Mouse (Mus musculus) G1E-ER4 (cell line): Measurements from ENCODE around the gene Agap1. TPM values are rescaled to one million over a fixed set of nuclear protein-coding genes. Genes with fewer than 3 reads are reported as not detected.

Experiments used
- GATA1 ChIP-seq: IDR thresholded peaks from one replicate; pipeline ENCODE4 v1.8.0; 2012; ENCODE audit warnings: low read length, inconsistent platforms
- polyA plus RNA-seq: library from polyadenylated mRNA; stranded (reverse); fragments of >175 nt; gene quantifications from 2 replicates; pipeline ENCODE4 v1.2.3, GENCODE M21; 2012

The Agap1 gene
- polyA plus RNA-seq, 1 experiment: not detected

DNA sequence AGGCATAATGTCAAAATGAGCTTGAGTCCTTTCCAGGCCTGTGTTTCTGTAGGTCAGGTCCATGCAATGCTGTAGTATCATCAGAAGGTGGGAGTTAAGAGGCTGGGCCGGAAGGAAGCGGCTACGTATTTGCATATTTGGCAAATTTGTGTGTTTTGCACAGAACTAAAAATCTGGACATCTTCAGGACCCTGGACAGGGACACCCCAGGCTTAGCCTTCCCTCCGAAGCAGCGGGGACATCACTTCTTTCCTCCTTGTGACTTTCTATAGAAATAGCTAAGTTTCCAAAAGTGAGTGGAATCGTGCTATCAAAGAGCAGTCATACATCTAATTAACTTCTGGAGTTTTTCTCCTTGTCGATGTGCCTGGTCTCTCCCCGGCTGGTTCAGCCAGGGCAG lies 327.3 kb downstream of the Agap1 start:
- no peak for TF ChIP-seq GATA1

DNA sequence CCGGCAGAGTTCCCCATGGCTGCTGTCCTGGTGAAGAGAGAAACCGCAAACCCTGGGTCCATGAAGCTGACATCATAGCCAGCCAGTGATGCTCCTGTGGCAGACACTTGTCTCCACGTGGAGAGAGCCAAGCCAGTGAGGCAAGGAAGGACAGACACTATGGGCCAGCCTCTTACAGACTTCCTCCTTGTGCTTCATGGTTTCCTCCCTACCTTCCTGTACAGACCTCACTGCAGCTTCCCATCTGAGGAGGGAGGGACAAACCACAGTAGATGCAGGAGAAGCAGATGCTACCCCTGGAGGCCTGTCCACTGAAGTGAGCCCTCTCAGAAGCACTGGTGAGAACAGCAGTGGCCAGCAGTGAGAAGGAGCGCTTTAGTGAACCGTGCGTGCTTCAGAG lies 332.2 kb downstream of the Agap1 start:
- TF ChIP-seq GATA1: no peak

DNA sequence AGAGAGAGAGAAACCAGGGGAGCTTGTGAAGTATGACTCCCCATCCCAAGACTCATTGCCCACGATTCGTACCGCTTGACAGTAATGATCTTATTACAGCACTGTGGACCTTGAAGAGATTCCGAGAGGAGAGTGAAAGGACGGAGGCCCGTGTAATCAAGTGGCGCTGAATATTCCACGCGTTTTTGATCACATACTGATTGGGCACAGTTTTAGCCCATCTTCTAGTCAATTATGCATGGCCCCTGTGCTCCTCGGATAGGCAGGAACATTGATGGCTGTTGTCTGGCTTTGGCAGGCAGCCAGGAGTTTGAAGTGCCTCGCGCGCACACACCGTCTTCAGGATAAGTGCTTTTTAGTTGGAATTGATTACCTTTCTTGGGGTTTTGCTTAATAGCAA lies 344.1 kb downstream of the Agap1 start:
- TF ChIP-seq GATA1: no peak

DNA sequence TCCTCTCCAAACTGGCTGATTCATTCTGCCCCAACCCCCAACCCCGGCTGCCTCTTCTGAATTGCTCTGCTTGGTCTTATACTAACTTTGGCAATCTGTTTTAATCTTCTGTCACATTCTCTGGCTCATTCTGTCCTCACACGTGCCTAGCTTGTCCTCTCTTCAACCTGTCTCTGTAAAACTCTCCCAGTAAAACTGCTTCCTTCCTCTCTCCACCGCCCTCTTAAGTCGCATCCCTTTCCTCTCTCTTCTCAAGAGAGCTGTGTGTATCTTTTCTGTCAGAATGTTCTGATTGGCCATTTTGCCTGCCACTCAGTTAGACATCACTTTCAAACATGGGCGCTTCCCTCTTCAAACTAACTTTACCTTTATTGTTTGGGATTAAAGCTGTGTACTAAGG lies 346.9 kb downstream of the Agap1 start:
- no peak for TF ChIP-seq GATA1

DNA sequence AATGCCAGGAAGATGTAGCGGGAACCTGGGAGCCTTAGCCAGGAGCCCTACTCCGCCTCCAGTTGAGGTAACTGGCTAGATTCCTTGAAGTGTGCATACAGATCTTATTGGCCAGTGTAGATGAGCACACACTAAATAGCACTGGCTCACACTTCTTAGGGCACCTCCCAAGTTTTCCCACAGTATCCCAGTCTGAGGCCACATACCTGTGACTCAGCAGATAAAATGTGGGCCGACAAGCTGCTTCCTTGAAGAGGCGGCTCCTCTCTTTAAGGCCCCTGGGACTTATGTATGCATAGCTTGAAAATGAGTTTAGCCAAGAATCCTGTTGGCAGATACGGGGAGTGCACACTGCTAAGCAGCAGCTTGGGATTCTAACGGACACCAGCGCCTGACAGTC lies 350.4 kb downstream of the Agap1 start:
- no peak for TF ChIP-seq GATA1

DNA sequence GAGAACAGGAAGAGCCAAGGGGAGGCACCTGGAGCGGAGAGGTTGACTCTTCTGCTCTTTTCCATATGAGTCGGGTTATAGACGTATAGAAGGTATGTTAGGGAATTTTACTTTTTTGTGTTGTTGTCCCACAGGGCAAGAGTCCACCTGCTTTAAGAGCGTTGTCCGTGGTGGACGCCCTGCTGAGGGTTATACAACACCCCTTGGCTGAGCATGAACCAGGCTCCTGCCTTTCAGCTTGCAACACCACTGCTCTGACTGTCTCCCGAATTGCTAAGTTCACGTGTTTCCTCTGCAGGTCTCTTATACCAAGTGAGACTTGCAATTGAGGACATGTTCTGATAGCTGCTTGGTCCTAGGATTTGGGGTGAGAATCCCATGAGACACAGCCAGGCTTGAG lies 358.2 kb downstream of the Agap1 start:
- no peak for TF ChIP-seq GATA1

DNA sequence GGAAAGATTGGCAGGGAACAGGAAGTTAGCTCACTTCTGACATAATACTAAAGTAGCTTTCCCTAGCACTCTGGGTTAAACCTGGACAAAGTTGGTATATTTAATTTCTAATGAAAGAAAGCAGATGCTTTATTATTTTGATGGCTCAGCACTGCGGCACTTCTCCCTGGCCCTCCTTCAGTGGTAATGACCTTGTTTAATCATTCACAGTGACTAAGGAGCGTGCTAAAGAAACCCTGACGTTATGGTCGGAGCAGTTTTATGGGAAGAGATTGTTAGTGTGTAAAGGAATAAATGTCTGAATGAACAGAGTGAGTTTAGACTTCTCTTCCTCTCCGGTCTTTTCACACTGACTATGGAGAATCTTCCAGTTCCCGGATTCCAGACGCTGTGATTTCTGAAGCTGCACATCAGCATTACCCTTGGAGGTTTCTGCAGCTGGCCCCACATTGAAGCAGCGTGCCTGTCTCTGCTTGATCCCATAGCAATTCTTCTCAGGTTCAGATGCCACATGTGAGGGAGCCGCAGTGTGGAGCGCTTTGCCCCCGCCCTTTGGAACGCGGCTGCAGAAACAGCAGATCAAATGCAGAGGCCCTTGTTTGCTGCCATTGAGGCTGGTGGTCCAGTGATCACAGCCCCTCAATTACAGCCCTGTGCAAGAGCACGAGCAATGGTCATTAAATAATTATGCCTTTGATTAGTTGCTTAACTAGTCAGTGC lies 362.0 kb downstream of the Agap1 start:
- TF ChIP-seq GATA1: no peak

DNA sequence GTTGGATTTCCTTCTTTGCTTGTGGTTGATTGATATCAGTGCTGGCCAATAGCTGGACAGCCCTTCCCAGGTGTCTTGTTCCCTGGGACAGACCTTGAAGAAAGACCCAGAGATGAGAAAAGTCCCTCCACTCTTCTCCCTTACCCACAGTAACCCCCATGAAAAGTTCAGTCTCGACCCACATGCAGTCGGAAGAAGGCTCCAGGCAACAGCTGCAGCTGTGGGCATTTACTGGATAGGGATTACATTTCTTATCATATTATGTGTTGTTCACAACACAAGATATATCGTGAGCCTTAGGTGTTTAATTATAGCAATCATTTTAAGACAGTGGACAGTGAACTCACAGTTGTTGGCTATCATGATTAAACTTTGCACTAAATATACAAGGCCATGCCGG lies 367.2 kb downstream of the Agap1 start:
- no peak for TF ChIP-seq GATA1

DNA sequence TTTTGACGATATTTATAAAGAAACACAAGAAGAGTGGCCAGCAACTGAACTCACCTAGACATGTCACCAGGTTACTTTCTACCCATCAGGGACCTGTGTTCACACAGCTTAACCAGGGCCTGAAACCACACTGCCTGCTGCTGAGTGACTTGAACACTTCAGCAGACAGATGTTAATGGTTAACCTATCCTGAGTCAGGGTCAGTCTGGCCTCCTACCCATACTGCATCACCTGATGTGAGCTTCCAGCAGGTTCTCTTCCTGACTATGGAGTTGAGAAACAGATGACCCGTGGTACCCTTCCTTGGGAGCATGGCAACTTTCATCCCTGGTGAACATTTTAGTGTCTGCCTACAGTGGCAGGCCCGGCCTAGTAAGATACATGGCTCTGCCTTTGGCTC lies 367.8 kb downstream of the Agap1 start:
- TF ChIP-seq GATA1: no peak

DNA sequence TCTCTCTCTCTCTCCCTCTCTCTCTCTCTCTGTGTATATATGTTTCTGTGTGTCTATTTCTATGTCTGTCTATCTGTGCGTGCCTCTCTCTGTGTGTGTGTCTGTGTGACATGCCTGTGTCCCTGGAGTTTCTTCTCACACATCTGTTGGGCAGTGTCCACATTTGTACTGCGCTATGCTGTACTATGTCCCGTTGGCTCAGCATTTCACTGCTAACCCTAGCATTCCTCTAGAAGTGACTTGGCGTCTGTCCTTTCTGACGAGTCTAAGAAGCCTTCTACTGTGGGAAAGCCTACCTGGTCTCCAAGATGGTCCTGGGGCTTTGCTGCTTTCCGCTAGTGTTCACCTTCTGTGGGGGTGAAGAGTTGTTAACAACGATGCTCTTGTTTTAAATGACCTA lies 368.4 kb downstream of the Agap1 start:
- TF ChIP-seq GATA1: no peak

DNA sequence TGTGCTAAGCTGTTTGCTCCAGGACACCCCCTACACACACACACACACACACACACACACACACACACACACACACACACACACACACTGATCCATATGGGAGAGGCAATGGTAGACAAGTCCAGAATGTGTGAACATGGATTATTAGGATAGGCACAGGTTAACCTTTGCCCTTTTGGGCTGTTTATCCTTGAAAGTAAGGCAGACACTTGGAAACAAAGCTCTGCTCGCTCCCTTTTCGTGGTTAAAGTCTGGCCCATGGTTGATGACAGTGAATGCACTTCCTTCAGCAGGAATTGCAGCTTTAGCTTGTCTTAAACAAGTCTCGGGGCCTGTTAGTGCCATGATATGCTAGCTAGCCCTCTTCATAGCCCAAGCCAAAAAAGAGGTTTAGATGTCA lies 372.4 kb downstream of the Agap1 start:
- no peak for TF ChIP-seq GATA1

DNA sequence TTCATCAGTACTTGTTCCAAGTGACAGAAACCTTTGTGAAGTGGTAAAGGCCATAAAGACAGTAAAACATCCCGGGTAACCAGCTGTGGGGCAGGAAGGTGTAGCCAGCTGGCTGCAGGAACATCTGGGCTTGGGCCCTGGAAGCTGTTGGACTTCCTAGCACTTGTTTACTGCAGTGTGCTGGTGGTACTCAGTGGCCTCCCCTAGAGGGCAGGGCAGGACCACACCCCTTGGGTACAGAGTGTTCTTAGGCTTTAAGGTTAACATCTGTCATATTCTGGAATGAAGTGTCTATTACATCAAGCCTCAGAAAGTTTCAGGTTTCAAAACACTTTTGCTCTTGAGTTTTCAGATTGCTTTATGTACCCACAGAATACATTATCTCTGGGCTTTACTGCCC lies 376.5 kb downstream of the Agap1 start:
- no peak for TF ChIP-seq GATA1

DNA sequence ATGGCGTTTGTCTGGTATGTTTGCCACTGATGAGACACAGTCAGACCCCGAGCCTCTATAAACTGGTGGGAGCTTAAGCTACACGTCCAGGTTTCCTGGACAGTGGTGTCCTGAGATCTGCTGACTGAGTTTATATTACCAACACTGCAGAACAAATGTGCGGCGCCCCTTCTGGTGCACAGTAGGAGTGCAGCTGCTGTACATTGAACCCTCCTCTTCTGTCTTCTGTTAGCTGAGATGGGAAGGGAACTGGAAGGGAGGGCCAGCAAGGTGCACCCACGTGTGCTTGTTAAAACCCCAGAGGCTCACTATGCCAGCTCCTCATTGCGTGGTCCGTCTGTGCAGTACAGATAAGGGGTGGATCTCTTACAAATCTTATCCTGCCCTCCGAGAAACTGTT lies 389.5 kb downstream of the Agap1 start:
- TF ChIP-seq GATA1: no peak

DNA sequence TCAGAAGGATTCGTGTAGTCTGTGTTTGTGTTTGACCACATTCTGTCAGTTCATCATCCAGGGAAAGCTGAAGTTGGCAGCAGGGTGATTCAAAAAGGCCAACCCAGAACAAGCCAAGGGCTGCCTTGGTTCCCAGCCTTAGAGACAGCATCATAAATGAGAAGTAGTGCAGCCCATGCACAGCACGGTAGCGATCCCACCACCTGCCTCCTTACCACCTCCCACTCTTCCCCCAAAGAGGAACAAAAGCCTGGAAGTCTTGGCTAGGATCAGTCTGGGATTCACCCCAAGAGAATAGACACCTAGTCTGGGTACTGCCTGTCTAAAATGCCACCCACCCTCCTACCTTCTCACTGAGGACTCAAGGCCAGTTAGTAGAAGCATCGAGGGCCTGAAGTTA lies 390.9 kb downstream of the Agap1 start:
- TF ChIP-seq GATA1: no peak

DNA sequence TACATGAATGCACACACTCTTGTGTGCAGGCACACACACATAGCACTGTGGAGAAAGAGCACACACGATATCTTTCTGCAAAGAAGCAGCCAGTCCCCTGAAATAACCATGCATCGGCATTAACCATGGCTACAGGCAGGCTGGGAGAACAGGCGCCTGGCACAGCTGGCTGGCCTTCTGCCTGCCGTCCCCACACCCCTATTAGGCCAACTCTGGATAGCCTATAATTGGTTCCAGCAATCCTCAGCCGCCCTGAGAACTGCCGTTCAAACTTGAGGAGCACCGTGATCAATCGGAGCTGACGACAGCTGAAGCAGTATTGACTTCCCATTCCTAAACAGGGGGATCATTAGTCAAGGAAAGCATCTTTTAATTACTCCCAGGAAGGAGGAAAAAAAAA lies 391.5 kb downstream of the Agap1 start:
- TF ChIP-seq GATA1: no peak

DNA sequence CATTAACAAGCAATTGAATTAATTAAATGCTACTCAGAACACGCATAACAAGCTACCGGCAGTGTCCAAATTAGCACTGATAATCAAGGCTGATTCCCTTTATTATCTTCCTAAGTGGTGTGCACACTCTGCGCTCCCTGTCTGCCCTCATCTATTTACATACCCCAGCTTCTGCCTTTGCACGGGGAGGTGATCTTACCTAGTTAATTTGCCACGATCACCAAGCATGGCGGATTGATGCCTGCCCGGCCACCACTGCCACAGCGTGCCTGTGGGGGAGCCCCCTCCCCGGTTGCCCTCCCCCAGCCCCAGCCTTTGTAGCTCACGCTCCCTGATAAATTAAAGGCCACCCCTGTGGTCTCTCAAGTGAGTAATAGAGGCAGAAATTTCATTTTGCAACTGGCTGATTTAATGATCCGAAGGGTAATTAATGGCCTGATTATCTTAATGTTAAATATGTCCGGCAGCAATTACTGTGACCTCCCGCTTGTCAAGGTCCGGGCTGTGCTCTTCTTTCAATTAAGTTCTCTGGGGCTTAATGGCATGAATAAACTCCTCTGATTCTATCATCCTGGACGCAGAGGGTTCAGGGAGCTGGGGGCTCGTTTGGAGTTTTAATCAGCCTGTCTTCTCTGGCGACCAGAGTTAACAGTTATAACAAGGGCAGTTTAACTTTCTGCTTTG lies 393.9 kb downstream of the Agap1 start:
- no peak for TF ChIP-seq GATA1

DNA sequence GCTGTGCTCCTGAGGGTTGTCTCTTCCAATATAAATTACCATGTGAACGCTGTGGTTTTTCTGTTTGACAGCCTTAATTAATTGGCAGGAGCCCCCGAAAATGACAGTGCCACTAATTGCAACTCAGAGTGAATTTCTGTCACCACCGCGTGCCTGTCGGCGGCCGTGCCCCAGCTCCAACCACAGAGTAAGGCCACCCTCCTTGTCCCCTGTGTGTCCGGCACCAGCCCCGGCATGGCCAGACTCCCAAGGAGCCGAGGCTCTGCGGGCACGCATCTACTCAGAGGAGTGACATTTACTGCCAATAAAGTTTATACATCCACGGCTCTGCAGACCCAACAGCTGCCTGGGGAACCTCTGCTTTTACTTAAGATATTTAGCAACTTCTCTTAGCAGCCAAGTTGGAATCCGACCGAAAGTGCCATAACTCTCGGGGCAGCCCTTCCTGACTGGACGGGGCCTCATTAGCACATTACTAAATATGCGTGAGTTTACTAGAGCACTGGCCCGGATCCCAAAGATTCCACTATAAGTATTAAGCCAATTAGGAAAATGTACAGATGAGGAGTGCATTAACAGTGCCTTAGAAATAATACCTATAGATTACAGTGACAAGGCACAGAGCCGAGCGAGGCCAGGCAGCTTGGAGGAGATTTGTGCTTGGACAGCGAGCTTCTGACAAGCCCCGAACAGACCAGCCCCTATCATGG lies 394.7 kb downstream of the Agap1 start:
- TF ChIP-seq GATA1: no peak

DNA sequence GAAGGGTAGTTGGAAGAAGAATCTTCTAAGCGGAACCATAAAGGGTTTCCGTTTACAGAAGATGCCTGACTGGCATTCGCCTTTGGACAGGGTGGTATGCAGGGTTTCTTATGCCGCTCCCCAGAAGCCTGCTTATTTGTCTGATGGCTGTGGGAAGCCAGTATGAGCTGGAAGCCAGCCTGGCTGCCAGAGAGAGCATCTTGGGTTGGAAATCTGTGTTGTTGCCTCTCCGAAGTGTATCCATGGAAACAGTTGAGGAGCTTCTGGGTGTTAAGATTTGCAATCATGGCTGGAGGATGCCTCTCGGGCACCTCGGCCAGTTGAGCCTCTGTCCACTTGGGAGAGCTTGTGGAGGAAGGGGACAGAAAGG lies 395.2 kb downstream of the Agap1 start:
- no peak for TF ChIP-seq GATA1
